Mouse (Mus musculus) testis, adult 2 months (tissue): ENCODE data around the gene Rbms3.
A peak's percentile ranks its signal among the peaks of the same experiment; 100 is the strongest.

Experiments used
- CTCF ChIP-seq: fragments of 200-500 bp; IDR thresholded peaks from 2 replicates; pipeline ENCODE4 v1.5.1; 2012; ENCODE audit warnings: low read depth, mild to moderate bottlenecking, inconsistent platforms, low read length, moderate library complexity; ENCODE audit not compliant: control insufficient read depth, insufficient read depth, insufficient replicate concordance
- POLR2A ChIP-seq: fragments of 200-500 bp; IDR thresholded peaks from 2 replicates; pipeline ENCODE4 v1.6.1; 2012; ENCODE audit warnings: low read depth, mild to moderate bottlenecking, inconsistent platforms, low read length, moderate library complexity; ENCODE audit not compliant: control insufficient read depth

DNA sequence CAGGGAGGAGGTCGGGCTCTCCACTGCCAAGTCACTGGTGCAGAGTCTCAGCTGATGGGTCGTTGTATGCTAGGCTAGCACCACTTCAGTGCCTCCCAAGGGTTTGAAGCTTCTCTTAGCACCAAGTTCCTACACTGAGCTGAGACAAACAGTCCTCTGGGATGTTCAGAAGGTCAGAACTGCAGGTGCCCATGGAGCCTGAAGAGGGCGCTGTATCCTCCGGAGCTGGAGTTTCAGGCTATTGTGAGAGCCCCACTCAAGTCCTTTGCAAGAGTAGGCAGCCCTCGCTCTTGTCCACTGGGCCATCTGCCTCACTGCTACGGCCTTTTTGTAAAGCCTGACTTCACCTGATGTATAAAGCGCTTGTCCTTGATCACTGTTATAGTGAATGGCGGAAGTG, 6.8 kb upstream of the Rbms3 start:
- TF ChIP-seq CTCF (peak; percentile 68; the same call in 1 of the 2 replicates), POLR2A (no peak)
